Mouse (Mus musculus) hindbrain, postnatal 0 days (tissue): ENCODE data around the gene Nr2c1. TPM values are rescaled to one million over a fixed set of nuclear protein-coding genes. Genes with fewer than 3 reads are reported as not detected.

Experiments used
- ATAC-seq: fragments of 200-750 bp; cut with Nextera tagmentation; 2 replicates; pipeline ENCODE4 v1.8.0; 2017; ENCODE audit warnings: mild to moderate bottlenecking, moderate TSS enrichment, moderate library complexity
- DNase-seq: peaks from one replicate; pipeline ENCODE4 v3.0.0-alpha.2; 2015; ENCODE audit warnings: low spot score
- H3K27ac ChIP-seq: fragments of 300-500 bp; sonication (generic); 2 replicates; pipeline ENCODE4 v1.5.1; 2014; ENCODE audit warnings: mild to moderate bottlenecking
- H3K27me3 ChIP-seq: fragments of 300-500 bp; sonication (generic); 2 replicates; pipeline ENCODE4 v1.6.1; 2014; ENCODE audit warnings: low read length, mixed read lengths; ENCODE audit not compliant: insufficient read depth
- H3K36me3 ChIP-seq: fragments of 300-500 bp; sonication (generic); 2 replicates; pipeline ENCODE4 v1.6.1; 2014; ENCODE audit warnings: low read length, mixed read lengths; ENCODE audit not compliant: insufficient read depth
- H3K4me1 ChIP-seq: fragments of 300-500 bp; sonication (generic); 2 replicates; pipeline ENCODE4 v1.6.1; 2014; ENCODE audit warnings: antibody characterized with exemption, low read length, mixed read lengths; ENCODE audit not compliant: insufficient read depth
- H3K4me2 ChIP-seq: fragments of 300-500 bp; sonication (generic); 2 replicates; pipeline ENCODE4 v1.6.1; 2014; ENCODE audit warnings: low read depth, mild to moderate bottlenecking, low read length, moderate library complexity, mixed read lengths
- H3K4me3 ChIP-seq: fragments of 300-500 bp; sonication (generic); 2 replicates; pipeline ENCODE4 v1.5.1; 2014; ENCODE audit warnings: low read length
- H3K9ac ChIP-seq: fragments of 300-500 bp; sonication (generic); replicated peaks from 2 replicates; pipeline ENCODE4 v1.6.1; 2014; ENCODE audit warnings: mild to moderate bottlenecking, low read length, moderate library complexity, mixed read lengths
- H3K9me3 ChIP-seq: fragments of 300-500 bp; sonication (generic); 2 replicates; pipeline ENCODE4 v1.6.1; 2016; ENCODE audit warnings: low read length, mixed read lengths
- CTCF ChIP-seq: IDR thresholded peaks from 2 replicates; pipeline ENCODE4 v1.5.1; 2016; ENCODE audit warnings: antibody characterized with exemption, control low read depth, low read depth
- WGBS: fragments of 180-500 bp; shearing (Covaris S2); extraction: QIAGEN DNeasy Blood & Tissue Kit; methylation state at CpG from one replicate; pipeline ENCODE4 v1.1.7; 2014; 5-methylcytosine and 5-hydroxymethylcytosine counted together
- polyA plus RNA-seq: library from polyadenylated mRNA; unstranded; fragments of >200 nt; fragmentation: Nextera tagmentation; extraction: Ambion mirVana; gene quantifications from 2 replicates; pipeline ENCODE4 v1.2.1, GENCODE M21; 2015
- total RNA-seq: library from RNA; depleted of rRNA; stranded (reverse); fragments of >200 nt; gene quantifications from 2 replicates; pipeline ENCODE4 v1.2.3, GENCODE M21; 2014; rRNA removed

Nr2c1 gene
- total RNA-seq (5.2 and 8.5 TPM in 2 replicates), polyA plus RNA-seq (3.5 and 3.8 TPM in 2 replicates)

- DNase-seq (peak; percentile 94), ATAC-seq (peak; percentile 94)
- Histone ChIP-seq H3K4me3 (peak within 1 kb of the TSS; percentile 78), H3K36me3 (no peaks in the 10 kb centered on the region), H3K27me3 (no peaks in the 10 kb centered on the region), H3K9ac (peak within 1 kb of the TSS; percentile 80), H3K4me2 (peak within 1 kb of the TSS; percentile 82), H3K27ac (peak within 1 kb of the TSS; percentile 89), H3K9me3 (no peaks in the 10 kb centered on the region), H3K4me1 (no peaks in the 10 kb centered on the region; the same call in 1 of the 2 replicates)
- WGBS, result 2% methylated on average over 63 of the region's 64 CpGs
- TF ChIP-seq CTCF, result peak; percentile 79
Observed at GRCm38 (mm10) chr10:94147756-94148531, at the start of gene Nr2c1. Gene Nr2c1 (plus strand): TSS chr10:94148023.

- Histone ChIP-seq H3K27ac (no peak overlapping the region), H3K4me2 (no peak overlapping the region), H3K9me3 (no peaks in the 10 kb centered on the region), H3K4me3 (no peak overlapping the region), H3K36me3 (no peaks in the 10 kb centered on the region), H3K27me3 (no peaks in the 10 kb centered on the region), H3K4me1 (no peaks in the 10 kb centered on the region), H3K9ac (no peak overlapping the region)
- WGBS, result 95% methylated on average over 3 of the region's 3 CpGs
- DNase-seq (no peak), ATAC-seq (no peak)
- TF ChIP-seq CTCF, result no peak
Observed at GRCm38 (mm10) chr10:94098100-94098499, 49.7 kb upstream of the Nr2c1 start.

GRCm38 (mm10) chr10:94105498-94105897 is 42.3 kb upstream of the Nr2c1 start:
- H3K27me3 ChIP-seq, result no peaks in the 10 kb centered on the region
- H3K27ac ChIP-seq, result no peak overlapping the region
- ATAC-seq (no peak), DNase-seq (no peak)
- TF ChIP-seq CTCF, result no peak
- 94% methylated on average over 10 of the region's 10 CpGs for WGBS
- H3K9ac ChIP-seq, result no peak overlapping the region
- no peaks in the 10 kb centered on the region for H3K9me3 ChIP-seq
- H3K36me3 ChIP-seq, result no peaks in the 10 kb centered on the region
- H3K4me1 ChIP-seq, result no peaks in the 10 kb centered on the region
- no peak overlapping the region for H3K4me3 ChIP-seq
- H3K4me2 ChIP-seq, result no peak overlapping the region

- no peak overlapping the region for H3K4me2 ChIP-seq
- H3K36me3 ChIP-seq, result no peaks in the 10 kb centered on the region
- no peak overlapping the region for H3K27ac ChIP-seq
- 74% methylated on average over 4 of the region's 4 CpGs for WGBS
- ATAC-seq (no peak), DNase-seq (peak; percentile 3)
- H3K4me3 ChIP-seq, result no peak overlapping the region
- no peak overlapping the region for H3K9ac ChIP-seq
- H3K27me3 ChIP-seq, result no peaks in the 10 kb centered on the region
- no peak for TF ChIP-seq CTCF
- H3K9me3 ChIP-seq, result no peaks in the 10 kb centered on the region
- no peaks in the 10 kb centered on the region for H3K4me1 ChIP-seq
Observed at GRCm38 (mm10) chr10:94107168-94107567, 40.7 kb upstream of the Nr2c1 start.

GRCm38 (mm10) chr10:94107607-94108006 is 40.2 kb upstream of the Nr2c1 start:
- WGBS, result 95% methylated on average over 7 of the region's 7 CpGs
- H3K4me3 ChIP-seq, result no peak overlapping the region
- no peak for TF ChIP-seq CTCF

GRCm38 (mm10) chr10:94108791-94109190 is 39.0 kb upstream of the Nr2c1 start:
- ATAC-seq (no peak), DNase-seq (no peak)
- TF ChIP-seq CTCF, result no peak
- no peak overlapping the region for H3K9ac ChIP-seq
- H3K4me1 ChIP-seq, result no peaks in the 10 kb centered on the region
- no peaks in the 10 kb centered on the region for H3K9me3 ChIP-seq
- no peak overlapping the region for H3K4me3 ChIP-seq
- no peaks in the 10 kb centered on the region for H3K36me3 ChIP-seq
- no peak overlapping the region for H3K27ac ChIP-seq
- WGBS, result 97% methylated on average over 6 of the region's 6 CpGs
- H3K4me2 ChIP-seq, result no peak overlapping the region
- H3K27me3 ChIP-seq, result no peaks in the 10 kb centered on the region

More at GRCm38 (mm10) chr10:94107607-94108006, 40.2 kb upstream of the Nr2c1 start:
- Histone ChIP-seq H3K4me2 (no peak overlapping the region), H3K27ac (no peak overlapping the region), H3K9me3 (no peaks in the 10 kb centered on the region), H3K36me3 (no peaks in the 10 kb centered on the region), H3K9ac (no peak overlapping the region), H3K4me1 (no peaks in the 10 kb centered on the region), H3K27me3 (no peaks in the 10 kb centered on the region)
- ATAC-seq (no peak), DNase-seq (no peak)
